In genomic region chr19:55414050-55414449, GRCm38 (mm10) we compare ENCODE assay signal across 8 mouse cellular contexts.
DNase-seq lines count a peak whose midpoint lies in the region; ATAC-seq and TF ChIP-seq lines count a peak whose summit lies in the region.

No protein-coding gene starts in this region.

- H3K4me3 ChIP-seq in liver, adult 2 months (ENCODE audit: insufficient read depth, low read depth, low read length) = no peak overlapping the region
- no peak overlapping the region for H3K4me3 ChIP-seq in liver, embryonic 12.5 days
- H3K4me3 ChIP-seq in cortical plate, adult 2 months (ENCODE audit: insufficient read depth, low read length) = no peak overlapping the region
- no peak overlapping the region for H3K4me3 ChIP-seq in liver, embryonic 14.5 days (ENCODE audit: insufficient read depth in 1 of 2, low read depth in 2 of 2, low read length in 2 of 2)

- intact Hi-C loops in heart, postnatal 14 days (cut with DNase I) = loop anchor here (2.0 to 5.0 kb wide), 2 partner anchors 463 to 721 kb away; no protein-coding TSS in a partner anchor

- H3K36me3 ChIP-seq in liver, adult 2 months (ENCODE audit: control insufficient read depth, insufficient read depth, low read length) = no peaks in the 10 kb centered on the region
- no peaks in the 10 kb centered on the region for H3K36me3 ChIP-seq in liver, embryonic 12.5 days
- no peaks in the 10 kb centered on the region for H3K36me3 ChIP-seq in liver, embryonic 14.5 days (replicated peaks; ENCODE audit: control insufficient read depth, insufficient read depth, low read depth)

- ATAC-seq in CD4-positive, CD25-positive, alpha-beta regulatory T cell, adult 4 months = no peak
- ATAC-seq in liver, embryonic 12.5 days = no peak
- no peak for ATAC-seq in liver, embryonic 14.5 days (ENCODE audit: insufficient read depth)

- peak; percentile 75 for TF ChIP-seq CTCF in liver, adult 2 months (IDR thresholded peaks at IDR 0.05; ENCODE audit: low read depth, low read length)
- TF ChIP-seq CTCF in cortical plate, adult 2 months (IDR thresholded peaks at IDR 0.05; ENCODE audit: extremely low read depth, insufficient read depth, low read length) = peak; percentile 84
- peak; percentile 71 for TF ChIP-seq CTCF in liver, embryonic 14.5 days (IDR thresholded peaks at IDR 0.05; ENCODE audit: low read depth)

- 46% methylated on average over 8 of the region's 8 CpGs for WGBS in liver, adult 2 months
- 58% methylated on average over 8 of the region's 8 CpGs for WGBS in liver, embryonic 12.5 days (ENCODE audit: insufficient replicate concordance)
- 52% methylated on average over 8 of the region's 8 CpGs for WGBS in liver, embryonic 14.5 days (ENCODE audit: insufficient replicate concordance)

- H3K9me3 ChIP-seq in liver, embryonic 12.5 days (replicated peaks) = no peaks in the 10 kb centered on the region
- no peaks in the 10 kb centered on the region for H3K9me3 ChIP-seq in liver, embryonic 14.5 days (ENCODE audit: control insufficient read depth, low read length)

- peak; percentile 45 for DNase-seq in CD4-positive, CD25-positive, alpha-beta regulatory T cell, adult 2 months (ENCODE audit: low read depth, low spot score)
- peak; percentile 27 for DNase-seq in liver, adult 2 months (ENCODE audit: extremely low read depth, low read depth, low spot score)
- DNase-seq in heart, postnatal 14 days = peak; percentile 61 to 70
- peak in 2 of 3 experiments; percentile 2 to 20 for DNase-seq in liver, embryonic 14.5 days (ENCODE audit: low read depth in 3 of 3, low spot score in 3 of 3)
- peak; percentile 48 for DNase-seq in ovary, postnatal 36 days (ENCODE audit: low spot score)

- H3K4me2 ChIP-seq in liver, embryonic 12.5 days = no peak overlapping the region
- H3K4me2 ChIP-seq in liver, embryonic 14.5 days (ENCODE audit: low read depth) = no peak overlapping the region

- H3K9ac ChIP-seq in liver, adult 2 months (ENCODE audit: low read depth, low read length) = no peak overlapping the region
- H3K9ac ChIP-seq in liver, embryonic 12.5 days = no peak overlapping the region
- H3K9ac ChIP-seq in liver, embryonic 14.5 days (replicated peaks) = no peak overlapping the region

- no peaks in the 10 kb centered on the region for H3K4me1 ChIP-seq in liver, adult 2 months (ENCODE audit: control insufficient read depth, insufficient read depth, low read length)
- no peaks in the 10 kb centered on the region for H3K4me1 ChIP-seq in liver, embryonic 12.5 days
- no peaks in the 10 kb centered on the region for H3K4me1 ChIP-seq in cortical plate, adult 2 months (ENCODE audit: control insufficient read depth, insufficient read depth, low read length)
- H3K4me1 ChIP-seq in liver, embryonic 14.5 days (replicated peaks; ENCODE audit: control insufficient read depth in 2 of 2, insufficient read depth in 2 of 2, low read length in 1 of 2) = peaks cover 0 to 3% of the 10 kb centered on the region in 2 experiments; a peak in 1 of 4 replicates

- TF ChIP-seq POLR2A in liver, adult 2 months (IDR thresholded peaks at IDR 0.05; ENCODE audit: extremely low read depth, insufficient read depth, low read length) = no peak
- no peak for TF ChIP-seq POLR2A in cortical plate, adult 2 months (IDR thresholded peaks at IDR 0.05; ENCODE audit: extremely low read depth, insufficient read depth, low read length)

- H3K79me2 ChIP-seq in liver, adult 2 months (ENCODE audit: control insufficient read depth, insufficient read depth, low read length) = no peaks in the 10 kb centered on the region

- no peak for TF ChIP-seq EP300 in liver, embryonic 14.5 days (IDR thresholded peaks at IDR 0.05; ENCODE audit: low read depth)

- no peak overlapping the region for H3K27ac ChIP-seq in liver, adult 2 months (replicated peaks; ENCODE audit: insufficient read depth, low read depth, low read length)
- no peak overlapping the region for H3K27ac ChIP-seq in liver, embryonic 12.5 days
- no peak overlapping the region for H3K27ac ChIP-seq in cortical plate, adult 2 months (ENCODE audit: insufficient read depth, low read length)
- no peak overlapping the region for H3K27ac ChIP-seq in liver, embryonic 14.5 days

- H3K27me3 ChIP-seq in liver, adult 2 months (ENCODE audit: control insufficient read depth, insufficient read depth, low read length) = no peaks in the 10 kb centered on the region
- H3K27me3 ChIP-seq in liver, embryonic 12.5 days (replicated peaks) = no peaks in the 10 kb centered on the region
- no peaks in the 10 kb centered on the region for H3K27me3 ChIP-seq in liver, embryonic 14.5 days (ENCODE audit: control insufficient read depth, insufficient read depth, low read length)

Comparison
In these comparisons a context has a peak if more than half of its experiments do, and no peak if none do; other contexts are left out.
1. DNase-seq: peak in every context shown above with its lines; median percentile 66 in heart, postnatal 14 days; 48 in ovary, postnatal 36 days; 45 in CD4-positive, CD25-positive, alpha-beta regulatory T cell, adult 2 months; 27 in liver, adult 2 months; 11 in liver, embryonic 14.5 days.